Mouse (Mus musculus) frontal cortex, postnatal 36 days (tissue): ENCODE measurements around the gene Pdap1.
"Not testable (repeated sequence)": the region's sequence is repeated elsewhere in the genome, so short reads cannot be mapped to it uniquely, and the experiment has no call there.

Source experiments
- DNase-seq, 2 experiments: peaks; one replicate each; pipeline ENCODE4 v3.0.0; 2022; ENCODE audit warnings: low spot score in 2 of 2

The Pdap1 gene

DNA sequence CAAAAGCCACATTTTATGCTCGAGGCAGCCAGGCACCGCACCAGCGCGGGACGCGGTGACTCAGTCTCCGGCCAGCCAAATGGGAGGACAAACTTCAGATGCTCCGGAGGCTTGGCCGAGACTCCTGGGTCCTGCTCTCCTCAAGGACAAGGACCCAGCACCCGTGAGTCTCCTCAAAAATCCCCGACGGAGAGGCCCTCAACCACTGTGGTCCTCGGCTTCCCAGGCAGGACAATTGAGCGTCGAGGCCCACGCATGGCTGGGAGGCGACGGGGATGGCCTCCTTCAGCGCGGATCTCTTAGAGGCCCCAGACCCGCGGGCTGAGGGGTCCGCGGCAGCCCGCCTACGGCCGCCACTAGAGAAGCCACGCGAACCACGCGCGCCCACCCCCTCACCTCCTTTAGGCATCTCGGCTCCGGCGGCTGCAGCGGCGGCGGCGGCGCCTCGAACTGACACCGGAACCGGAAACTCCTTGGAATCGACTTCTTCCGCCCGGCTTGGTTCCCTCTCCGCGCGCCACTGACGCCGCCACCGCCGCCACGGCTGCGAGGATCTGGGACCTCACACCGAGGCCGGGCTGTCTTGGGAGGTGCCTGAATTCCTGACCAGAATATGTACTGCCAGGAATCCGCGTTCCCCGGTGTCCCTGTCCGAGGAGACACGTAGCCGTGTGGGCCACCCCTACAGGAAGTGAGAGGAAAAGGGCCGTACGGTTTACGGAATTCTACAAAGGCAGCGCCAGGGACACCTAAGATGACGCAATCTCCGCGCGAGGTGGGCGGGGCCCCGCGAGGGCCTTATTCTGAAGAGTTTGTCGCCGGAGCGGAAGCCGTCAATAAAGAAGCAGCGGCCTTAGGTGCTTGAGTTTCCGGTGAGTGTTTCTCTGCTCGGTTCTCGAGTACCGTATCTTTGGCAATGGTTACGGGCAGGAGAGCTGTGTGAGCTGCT is at the start of gene Pdap1, which contains the start of gene Bud31:
Gene Pdap1 (minus strand): TSS at position 668 of the 949 bp plus-strand sequence.
Gene Bud31 (plus strand): TSS at position 792 of the 949 bp plus-strand sequence.
- DNase-seq, result peak; percentile 96 to 97

- DNase-seq, result no peak
Measured at GRCm38 (mm10) chr5:145189416-145189815, 49.4 kb upstream of the Pdap1 start.

DNA sequence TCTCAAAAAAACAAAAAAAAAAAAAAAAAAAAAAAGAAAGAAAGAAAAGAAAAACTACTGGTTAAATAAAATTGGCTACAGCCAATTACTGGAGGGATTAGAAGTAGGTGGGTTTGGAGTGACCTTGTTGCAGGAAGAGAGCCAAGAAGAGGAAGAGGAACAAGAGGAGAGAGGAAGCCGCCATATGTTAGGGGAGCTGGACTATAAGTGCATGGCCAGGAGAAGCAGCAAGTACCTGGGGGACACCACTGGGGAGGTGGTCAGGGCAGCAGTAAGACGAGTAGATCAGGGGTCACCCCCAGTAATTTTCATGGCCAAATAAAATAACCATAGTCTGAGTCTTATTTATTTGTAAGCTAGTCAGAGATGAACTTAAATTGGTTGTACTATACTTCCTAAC is 45.2 kb upstream of the Pdap1 start:
- DNase-seq, result no peak

DNA sequence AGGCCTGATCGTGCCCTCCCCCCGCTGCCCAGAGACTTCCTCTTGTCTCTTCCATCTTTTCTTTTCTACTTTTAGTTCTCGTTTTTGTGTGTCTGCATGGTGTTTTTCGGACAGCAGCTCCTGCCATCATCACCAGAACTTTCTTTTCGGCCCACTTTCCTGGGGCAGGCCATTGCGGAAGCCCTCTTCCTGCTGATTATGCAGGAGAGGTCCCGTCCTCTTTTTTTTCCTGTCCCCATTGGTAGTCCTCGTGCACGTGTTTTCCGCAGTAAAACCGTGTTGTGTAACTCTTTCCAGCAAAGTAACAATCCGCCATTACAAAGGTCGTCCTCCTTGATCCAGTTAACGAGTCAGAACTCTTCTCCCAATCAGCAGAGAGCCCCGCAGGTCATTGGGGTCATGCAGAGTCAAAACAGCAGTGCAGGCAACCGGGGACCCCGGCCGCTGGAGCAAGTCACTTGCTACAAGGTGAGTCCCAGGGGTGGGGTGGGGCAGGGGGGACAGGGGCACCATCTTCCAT is 38.5 kb upstream of the Pdap1 start:
- DNase-seq, result no peak

GRCm38 (mm10) chr5:145167306-145167661 is 27.2 kb upstream of the Pdap1 start:
- DNase-seq, result no peak

DNA sequence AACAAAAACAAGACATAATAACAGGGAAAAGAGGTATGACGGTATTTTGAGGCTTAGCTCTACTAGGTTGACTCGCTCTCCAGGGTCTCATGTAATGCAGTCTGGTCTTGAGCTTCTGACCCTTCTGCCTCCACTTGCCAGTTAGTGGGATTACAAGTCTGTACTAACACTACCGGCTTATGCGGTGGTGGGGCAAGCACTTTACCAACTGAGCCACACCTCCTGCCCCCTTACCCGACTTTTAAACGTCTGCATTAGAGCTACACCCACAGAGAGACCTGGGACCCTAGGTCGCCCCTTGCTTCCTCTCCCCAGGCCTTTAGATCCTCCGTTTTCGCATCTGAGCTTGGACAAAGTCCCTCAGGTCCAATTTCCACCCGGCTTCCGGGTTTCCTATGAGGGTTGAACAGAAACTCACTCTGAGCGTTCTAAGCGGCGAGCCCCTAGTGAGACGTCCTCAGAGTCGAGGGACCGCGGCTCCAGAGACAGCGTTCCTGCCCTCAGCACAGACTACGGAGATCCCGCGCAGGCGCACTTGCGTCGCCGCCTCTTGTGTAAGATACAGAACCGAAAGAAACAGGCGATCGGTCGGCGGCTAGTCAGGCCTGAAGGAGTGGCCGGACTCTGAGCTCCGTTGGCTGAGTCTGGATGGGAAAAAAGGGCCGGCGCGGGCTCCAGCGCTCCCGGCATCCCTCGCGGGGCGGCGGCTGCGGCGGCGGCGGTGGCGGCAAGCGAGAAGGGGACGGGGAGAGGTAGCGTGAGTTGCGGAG is 26.7 kb upstream of the Pdap1 start, which contains the start of the genes Ptcd1 and Cpsf4:
Gene Ptcd1 (minus strand): TSS at position 573 of the 770 bp plus-strand sequence.
Gene Cpsf4 (plus strand): TSS at position 678 of the 770 bp plus-strand sequence.
- DNase-seq, result peak; percentile 99

DNA sequence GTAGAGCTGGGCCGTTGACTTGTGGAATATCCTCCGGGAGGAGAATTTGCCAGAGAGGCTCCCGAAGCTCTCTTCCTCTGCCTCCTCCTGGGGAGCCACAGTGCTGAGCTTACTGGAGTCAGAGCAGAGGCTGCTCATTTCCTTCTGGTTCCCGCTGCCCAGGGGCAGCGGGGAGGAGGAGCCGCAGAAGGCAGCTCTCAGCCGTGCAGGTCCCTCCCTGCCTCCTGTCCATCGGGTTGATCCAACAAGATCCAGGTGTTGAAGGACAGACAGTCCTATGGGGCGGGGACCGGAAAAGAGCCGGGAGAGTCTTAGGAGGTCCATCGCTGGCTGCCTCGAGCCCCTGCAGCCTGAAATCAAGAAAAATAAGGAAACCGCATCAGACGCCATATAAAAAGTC is 25.1 kb upstream of the Pdap1 start:
- no peak for DNase-seq

DNA sequence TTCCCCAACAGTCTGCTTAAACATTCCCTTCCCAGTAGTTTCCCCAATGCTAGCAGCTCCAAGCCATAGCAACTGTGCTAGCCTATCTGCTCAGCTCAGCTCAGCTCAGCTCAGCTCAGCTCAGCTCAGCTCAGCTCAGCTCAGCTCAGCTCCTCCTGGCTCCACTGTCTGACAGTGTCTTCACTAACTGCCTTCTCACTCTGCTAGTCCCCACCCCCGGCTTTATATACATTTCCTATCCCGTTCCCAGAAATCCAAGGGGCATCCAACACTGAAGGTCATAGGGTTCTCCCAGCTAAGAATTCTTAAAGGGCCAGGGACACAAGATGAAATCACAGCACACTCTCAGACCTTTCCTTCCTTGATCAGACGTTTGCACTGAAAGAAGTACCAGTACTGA is 24.7 kb upstream of the Pdap1 start:
- DNase-seq, result no peak

- DNase-seq, result no peak
Measured at GRCm38 (mm10) chr5:145161361-145161760, 21.3 kb upstream of the Pdap1 start.

GRCm38 (mm10) chr5:145152690-145153089 is 12.7 kb upstream of the Pdap1 start:
- no peak for DNase-seq

GRCm38 (mm10) chr5:145149294-145149693 is 9.3 kb upstream of the Pdap1 start:
- DNase-seq, result no peak

DNA sequence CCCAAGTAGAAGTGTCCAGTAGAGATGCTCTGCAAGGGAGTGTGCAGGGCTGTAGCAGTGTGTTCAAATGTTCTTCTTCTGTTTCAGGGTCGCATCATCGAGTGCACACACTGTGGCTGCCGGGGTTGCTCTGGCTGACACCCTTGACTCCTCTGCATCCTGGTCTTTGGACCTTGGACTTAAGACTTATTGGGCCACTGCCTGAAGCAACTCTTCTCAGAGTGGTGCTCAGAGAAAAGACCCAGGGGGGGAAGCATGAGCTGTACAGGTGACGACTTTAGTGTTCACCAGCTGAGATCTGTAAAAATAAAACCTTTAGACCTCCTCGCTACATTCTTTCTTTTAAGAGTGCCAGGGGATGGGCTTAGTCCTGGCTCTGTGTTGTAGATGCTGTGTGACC is 7.7 kb upstream of the Pdap1 start:
- no peak for DNase-seq

DNA sequence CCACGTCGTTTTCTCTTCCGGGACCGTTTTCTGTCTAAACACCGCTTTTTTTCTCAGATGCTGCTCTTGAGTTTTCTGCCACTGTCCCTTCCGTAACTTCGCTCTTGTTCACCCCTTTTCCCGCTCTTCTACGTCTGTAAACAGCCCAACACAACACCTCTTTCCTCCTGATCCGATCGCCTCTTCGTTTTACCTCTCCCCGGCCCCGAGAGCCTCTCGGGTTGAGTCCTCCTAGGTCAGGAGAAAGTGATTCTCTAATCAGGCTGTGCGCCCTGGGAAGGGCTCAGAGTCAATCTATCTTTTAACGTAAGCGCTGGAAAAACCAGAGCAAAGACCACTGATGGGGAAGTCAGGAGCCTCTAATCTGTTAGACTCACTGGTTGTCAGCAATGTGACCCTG is 573 bp upstream of the Pdap1 start:
- no peak for DNase-seq

GRCm38 (mm10) chr5:145138836-145139235 is 1.2 kb downstream of the Pdap1 start:
- DNase-seq, result no peak

DNA sequence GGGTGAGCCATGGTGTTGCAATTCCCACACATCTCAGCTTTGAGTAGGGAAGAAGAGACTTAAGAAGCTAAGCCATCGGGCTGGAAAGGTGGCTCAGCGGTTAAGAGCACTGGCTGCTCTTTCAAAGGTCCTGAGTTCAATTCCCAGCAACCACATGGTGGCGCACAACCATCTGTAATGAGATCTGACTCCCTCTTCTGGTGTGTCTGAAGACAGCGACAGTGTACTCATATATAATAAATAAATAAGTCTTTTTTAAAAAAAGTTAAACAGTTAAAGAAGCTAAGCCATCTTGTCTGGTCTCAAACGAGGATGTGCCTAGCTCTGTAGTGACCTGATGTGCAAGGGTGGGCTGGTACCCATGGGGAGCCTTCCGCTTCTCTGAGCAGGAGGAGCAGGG is 6.8 kb downstream of the Pdap1 start:
- DNase-seq, result not testable (repeated sequence)

GRCm38 (mm10) chr5:145130995-145131394 is 9.0 kb downstream of the Pdap1 start:
- no peak for DNase-seq

- peak; percentile 71 to 73 for DNase-seq
Measured at GRCm38 (mm10) chr5:145130191-145130590, 9.8 kb downstream of the Pdap1 start.

GRCm38 (mm10) chr5:145129773-145130172 is 10.3 kb downstream of the Pdap1 start:
- DNase-seq, result not testable (repeated sequence)

DNA sequence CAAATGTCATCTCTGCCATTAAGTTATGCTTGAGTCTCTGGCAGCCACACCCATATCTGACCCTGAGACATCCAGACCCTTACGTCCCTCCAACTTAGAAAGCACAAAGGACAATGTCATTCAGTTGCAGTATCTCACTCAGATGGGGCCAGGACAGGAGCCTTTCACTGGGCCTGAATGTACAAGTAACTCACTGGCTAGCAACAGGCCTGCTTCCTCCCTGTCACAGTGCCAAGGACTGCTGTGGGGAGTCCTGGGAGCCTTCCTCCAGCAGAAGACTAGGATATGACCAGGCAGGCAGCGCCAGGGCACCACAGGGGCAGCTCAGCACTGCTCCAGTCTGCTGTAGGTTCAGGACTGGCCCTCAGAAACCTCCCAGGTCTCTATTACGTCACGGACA is 10.9 kb downstream of the Pdap1 start:
- no peak for DNase-seq

DNA sequence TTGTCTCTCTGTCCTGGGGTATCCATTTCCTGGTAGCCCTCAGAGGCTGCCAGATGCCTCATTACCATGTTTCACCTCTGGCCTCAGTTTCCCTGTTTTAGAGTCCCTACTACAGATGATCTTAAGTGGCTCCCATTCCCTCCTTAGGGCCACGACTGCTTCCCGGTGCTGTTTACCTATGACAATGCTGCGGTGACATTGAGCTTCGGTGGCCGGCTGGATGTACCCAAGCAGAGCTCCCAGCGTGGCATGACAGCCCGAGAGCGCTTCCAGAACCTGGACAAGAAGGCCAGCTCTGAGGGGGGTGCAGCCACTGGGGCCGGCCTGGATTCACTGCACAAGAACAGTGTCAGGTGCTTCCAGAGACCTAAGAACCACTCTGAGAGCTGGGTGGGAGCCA is 13.5 kb downstream of the Pdap1 start:
- DNase-seq, result no peak

- no peak for DNase-seq
Measured at GRCm38 (mm10) chr5:145123396-145123795, 16.6 kb downstream of the Pdap1 start.

- no peak for DNase-seq
Measured at GRCm38 (mm10) chr5:145120921-145121320, 19.1 kb downstream of the Pdap1 start.
